Mouse (Mus musculus) R1 (cell line): ENCODE measurements around the gene Noxa1.

Source experiments
- DNase-seq: peaks from one replicate; pipeline ENCODE4 v3.0.0-alpha.2; 2018; ENCODE audit warnings: low read depth, low spot score

The Noxa1 gene

DNA sequence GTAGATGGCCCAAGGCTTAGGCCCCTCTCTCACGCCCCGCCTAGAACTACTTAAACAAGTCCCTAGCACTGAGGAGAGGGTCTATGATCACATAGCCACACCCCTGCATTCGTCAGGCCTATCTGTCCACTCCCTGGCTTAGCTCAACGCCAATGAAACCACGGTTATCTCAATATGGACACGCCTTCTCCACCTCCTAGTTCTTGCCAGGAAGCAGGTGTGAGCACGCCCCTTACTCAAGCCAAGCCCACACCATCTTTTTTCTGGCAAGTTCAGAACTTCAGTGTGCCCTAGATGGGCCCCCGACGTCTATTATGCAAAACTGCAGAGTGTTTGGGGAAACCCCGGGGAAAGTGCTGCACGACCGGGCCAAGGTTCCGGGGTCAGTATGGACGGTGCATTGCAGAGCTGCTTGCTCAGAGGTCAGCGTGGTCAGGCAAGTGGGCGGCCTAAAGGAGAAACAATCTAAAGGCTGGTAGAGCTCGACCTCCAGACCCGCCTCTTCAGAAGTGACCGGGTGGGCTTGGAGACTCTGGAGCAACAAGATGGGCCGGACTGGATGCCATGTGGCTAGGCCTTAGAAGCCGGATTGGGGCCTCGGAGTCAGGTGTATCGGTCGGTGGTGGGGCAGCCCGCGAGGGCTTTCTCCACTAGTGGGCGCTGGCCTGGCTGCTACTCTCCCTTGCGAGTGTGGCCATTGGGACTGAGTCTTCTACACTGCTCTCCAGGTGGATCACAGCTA lies at the start of gene Noxa1:
Gene Noxa1 (minus strand): TSS at position 41 of the 742 bp plus-strand sequence.
- DNase-seq = peak; percentile 89

DNA sequence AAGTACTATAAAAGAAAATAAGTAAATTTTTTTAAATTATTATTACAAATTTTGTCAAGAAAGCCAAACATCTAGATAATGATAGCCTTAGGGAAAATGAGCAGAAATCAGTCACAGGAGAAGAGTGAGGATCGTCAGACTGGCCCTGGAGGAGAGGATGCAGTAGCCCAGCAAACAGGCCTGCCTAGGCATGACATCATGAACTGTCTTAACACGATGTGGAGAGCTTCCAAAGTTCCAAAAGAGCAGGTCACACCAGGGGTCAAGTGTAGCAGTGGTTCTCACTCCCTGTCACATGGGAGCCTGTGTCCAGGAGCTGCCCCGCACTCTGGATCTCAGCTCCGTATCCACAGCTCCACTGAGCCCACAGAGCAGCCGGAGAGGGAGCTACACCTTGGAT lies 47.0 kb upstream of the Noxa1 start:
- no peak for DNase-seq

DNA sequence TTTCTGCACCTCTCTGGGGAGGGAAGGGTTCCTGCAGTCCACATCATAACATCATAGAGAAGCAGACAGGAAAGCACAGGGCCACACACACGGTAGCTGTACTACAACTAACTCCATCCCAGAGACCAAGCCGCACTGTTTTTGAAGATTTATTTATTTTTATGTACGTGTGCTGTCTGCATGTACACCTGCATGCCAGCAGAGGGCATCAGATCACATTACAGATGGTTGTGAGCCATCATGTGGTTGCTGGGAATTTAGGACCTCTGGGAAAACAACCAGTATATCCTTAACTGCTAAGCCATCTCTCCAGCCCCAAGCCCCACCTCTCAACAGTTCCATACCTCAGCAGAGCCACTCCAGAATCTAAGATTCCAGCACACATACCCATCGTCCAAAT lies 46.2 kb upstream of the Noxa1 start:
- peak; percentile 75 for DNase-seq

DNA sequence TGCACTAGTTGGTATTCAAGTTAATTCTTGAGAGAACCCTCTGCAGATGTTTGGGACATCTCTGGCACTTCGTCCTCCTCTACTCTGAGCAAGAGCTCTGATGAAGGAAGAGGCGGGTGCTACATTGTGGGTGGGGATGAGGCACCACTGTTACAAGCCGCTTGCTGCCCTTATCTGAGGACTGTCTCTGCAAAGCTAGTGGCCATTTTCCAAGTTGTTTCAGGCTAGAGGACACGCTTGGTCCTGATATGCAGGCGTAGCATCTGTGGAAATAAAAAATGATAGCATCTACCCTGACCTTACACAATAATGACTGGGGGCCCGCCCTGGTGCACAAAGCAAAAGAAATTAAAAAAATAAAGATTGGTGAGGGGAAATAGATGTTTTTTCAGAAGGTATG lies 42.9 kb upstream of the Noxa1 start:
- DNase-seq = no peak

DNA sequence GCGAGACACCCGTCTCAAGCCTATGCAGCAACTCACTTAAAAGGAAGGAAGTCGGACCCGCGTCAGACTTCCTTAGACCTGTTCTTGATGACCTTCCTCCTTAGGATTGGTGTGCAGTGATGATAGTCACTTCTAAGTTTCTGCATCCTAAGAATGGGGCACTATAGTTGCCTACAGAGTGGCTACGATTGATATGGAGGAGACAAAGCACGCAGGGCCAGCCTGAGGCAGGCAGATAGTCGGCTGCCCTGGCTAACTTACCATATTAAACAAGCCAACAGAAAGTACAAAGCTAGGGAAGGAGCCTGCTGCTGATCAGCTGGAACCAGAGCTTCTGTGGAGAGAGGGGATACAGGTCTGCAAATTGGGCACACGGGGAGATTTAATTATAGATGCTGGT lies 36.7 kb upstream of the Noxa1 start:
- no peak for DNase-seq

DNA sequence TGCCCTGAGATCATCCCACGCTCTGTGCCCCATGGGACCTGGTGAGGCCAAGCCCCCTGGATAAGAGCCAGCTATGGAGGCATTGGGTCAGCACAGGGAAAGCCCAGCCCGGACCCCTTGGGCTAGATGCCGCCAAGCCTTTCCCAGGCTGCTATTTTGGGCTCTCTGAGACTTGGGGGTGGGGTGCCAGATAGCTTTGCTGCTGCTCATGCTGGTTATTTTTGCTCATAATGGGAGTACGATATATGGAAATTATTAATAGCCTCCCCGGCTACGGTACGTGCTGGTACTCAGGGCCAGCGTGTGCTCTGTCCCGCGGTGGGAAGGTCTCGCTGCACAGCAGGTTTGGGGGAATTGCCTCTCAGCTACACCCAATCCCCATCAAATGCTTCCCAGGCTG lies 33.1 kb upstream of the Noxa1 start:
- DNase-seq = no peak

DNA sequence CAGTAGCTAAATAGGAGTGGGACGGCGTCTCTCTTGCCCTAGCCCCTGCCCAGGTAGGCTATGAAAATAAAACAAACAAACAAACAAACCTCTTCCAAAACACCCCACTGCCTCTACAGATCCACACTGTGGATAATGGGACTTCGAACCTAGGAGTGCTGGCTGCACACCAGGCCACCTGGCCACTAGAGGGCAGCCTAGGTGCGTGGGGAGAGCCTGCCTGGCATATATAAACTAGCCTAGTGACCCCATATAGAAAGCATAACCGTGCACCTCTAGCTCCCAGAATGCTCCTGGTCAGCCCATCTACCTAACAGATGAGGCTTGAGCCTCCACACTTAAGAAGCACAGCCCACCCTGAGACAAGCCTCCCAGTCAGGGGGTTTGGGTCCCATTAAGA lies 32.3 kb upstream of the Noxa1 start:
- DNase-seq = peak; percentile 49

DNA sequence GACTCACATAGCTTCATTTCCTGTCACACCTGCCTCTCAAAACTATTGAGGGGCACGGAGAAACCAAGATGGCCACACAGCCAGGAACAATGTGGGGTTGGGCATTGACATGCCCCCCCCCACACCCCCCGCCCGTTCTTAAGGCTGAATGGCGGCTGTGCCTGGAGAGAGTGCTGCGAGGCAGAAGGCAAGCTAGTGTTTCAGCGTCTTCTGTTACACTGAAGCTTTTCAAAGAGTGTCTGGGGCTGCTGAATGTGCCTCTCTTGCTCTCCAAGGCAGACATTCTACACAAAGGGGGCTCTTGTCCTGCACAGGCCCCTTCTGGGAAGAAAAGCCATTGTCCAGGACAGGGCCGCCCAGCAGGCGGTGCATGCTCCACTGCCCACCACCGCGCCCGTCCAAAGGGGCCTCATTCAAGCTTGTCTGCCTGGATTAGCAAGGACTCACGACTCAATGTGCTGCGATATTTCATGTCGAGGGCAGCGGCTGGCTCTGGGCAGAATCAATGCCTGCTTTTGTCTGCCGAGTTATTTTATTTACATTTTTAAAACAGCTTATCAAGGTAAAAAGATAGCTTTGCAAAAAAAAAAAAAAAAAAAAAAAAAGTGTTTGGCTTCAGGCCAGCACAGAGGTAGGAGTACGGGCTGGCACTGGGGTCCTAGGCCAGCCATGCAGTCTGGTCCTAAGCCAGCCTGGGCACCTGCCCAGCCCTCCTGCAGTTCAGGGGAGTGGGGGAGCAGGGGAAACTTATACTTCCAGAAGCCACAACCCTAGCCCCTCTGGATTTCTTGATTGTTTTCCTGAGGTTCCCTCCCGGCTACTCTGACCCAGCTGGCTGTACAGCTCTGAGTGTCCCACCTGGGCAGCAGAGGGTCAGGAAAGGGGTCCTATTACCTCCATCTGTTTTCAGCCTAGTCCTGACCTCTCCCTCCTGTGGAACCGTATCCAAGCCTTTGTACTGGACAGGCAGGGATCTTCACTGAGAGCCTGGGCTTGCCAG lies 31.4 kb upstream of the Noxa1 start:
- no peak for DNase-seq

DNA sequence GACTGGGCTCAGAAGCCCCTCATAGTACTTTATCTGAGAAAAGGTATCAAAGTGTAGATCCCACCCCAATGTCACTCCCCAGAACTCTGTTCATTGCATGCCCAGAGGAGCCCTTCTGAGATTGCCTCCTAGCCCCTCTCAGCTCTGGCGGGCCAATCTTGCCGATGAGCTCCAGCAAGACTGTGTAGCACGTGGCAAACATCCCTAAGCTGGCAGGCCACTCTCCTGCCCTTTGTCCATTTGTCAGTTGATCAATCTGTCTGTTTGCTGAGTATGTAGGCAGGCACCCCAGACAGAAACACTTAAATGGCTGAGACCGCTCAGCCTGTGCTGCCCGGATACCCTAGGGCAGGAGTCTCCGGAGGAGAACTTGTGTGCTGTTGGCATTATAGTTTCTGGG lies 30.2 kb upstream of the Noxa1 start:
- no peak for DNase-seq

DNA sequence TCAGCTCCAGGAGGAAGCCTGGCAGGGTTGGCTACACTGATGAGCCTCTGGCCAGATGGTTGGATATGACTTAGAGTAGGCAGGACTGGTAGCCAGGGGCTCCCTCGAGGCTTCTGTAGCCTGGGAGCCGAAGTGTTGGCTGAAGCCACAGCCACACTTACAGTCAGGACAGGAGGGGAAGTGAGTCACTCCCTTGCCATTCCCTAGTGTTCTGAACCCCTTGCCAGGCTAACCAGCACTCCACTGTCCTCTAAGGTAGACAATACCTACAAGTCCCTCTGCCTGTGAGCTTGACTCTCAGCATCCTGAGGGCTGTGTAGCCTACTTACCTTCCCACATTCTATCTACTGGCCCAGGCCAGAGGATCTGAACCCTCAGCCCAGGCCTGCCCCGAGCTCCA lies 29.5 kb upstream of the Noxa1 start:
- DNase-seq = no peak

DNA sequence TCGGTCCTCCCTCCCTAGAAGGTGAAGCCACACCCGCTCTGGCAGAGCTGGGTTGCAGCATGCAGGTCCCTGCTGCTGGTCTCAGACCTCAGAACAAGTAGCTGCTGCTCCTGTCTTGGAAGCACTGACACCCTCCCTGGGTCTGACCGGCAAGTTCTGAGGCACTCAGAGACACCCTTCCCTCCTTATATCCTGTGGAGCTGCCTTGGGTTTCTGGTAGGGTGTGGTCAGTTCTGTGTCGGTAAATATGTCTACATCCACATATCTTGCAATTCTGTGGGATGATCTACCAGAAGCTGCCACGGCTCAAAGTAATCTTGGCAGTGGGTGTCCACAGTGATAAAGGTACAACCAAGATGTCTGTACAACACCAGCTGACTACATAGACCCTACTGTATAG lies 28.6 kb upstream of the Noxa1 start:
- no peak for DNase-seq

DNA sequence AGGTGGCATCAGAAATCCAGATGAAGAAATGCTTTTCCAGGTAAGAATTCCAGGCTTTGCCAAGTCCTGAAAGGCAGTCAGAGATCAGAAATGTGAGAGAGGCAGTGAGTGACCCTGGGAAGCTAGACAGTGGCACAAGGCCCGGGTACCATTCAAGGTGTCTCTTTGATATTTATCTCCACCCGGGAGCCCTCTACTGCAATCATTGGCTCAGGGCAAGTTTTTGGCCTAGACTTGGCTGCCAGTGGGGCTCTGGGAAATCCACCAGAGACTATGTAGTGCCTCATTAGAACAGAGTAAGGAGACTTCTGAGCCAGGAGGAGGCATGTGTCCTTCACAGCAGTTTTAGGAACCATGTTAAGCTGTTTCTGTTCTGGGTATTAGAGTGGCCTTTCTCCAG lies 27.7 kb upstream of the Noxa1 start:
- no peak for DNase-seq

DNA sequence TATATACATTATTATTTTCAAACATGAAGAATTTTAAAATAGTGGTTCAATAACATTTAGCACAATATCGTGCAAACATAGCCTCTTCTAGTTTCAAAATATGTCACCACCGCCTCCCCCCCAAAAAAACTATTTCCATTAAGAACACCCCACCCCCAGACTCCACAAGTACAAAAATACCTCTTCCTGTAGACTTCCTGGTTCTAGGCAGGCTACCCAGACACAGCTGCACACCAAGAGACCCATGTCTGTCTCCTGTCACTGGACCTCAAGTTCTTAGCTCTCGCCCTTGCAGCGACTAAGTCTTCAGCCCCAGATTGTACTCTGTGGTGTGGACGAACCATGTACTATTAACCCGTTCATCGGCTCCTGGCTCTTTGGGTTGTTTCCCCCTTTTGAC lies 26.0 kb upstream of the Noxa1 start:
- DNase-seq = no peak

DNA sequence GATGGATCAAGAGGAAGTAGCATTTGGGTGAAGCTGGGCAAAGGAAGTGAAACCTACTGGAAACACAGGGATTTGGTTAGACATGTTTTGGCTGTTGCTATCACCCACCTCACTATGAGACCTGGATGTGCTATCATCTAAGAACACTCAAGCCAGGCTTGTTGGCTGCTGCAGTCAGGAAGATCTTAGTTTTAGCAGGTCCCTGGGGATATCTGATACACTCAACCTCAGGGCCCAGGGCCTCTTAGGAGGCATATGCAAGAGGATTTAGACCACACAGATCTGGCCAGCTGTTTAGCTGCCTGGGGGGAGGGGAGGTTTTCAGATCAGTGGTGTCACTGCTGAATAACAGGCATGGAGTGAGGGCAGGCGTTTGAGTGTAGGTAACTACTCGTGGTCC lies 20.5 kb upstream of the Noxa1 start:
- no peak for DNase-seq

DNA sequence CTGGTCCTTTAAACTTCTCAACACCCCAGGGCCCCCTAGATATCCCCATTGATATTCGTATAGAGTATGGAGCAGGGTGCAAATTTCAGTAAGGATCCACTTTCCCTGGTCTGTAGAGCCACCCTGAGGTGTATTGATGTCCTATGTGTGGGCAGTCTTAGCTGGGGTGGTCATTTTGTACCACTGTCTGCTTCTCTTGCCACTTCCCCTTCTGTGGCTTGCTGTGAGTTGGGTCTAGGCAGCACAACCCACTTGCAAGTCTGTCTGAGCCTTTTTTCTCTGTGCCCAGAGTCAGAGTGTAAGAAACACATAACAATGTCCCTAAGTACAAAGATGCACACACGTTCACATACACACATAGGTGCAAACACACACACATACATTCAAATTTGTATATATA lies 19.4 kb upstream of the Noxa1 start:
- DNase-seq = no peak

DNA sequence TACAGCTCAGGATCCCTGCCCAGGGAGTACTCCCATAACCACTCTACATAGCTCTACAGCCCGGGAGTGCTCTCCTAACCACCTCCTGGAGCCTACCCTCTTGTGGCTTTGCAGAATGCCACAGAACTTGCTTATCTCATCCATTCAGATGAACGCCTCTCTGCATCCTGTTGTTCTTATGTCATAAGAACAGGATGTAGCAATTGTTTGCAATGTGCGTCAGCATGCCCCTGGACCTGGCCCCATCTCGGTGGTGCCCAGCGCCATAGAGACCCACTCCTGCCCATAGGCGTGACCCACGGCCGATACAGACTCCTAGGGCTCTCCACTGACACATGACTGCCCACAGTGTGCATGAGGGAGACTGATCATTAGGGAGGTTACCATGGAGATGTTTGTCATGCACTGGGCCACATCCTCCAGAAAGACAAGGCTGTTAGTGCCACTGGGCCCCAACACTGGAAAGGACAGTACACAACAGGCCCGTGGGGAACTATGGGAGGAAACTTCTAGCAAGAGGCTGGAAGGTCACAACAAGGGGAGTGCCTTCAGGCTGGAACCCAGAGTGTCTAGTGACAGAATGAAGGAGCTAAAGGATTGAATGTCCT lies 16.3 kb upstream of the Noxa1 start:
- no peak for DNase-seq

DNA sequence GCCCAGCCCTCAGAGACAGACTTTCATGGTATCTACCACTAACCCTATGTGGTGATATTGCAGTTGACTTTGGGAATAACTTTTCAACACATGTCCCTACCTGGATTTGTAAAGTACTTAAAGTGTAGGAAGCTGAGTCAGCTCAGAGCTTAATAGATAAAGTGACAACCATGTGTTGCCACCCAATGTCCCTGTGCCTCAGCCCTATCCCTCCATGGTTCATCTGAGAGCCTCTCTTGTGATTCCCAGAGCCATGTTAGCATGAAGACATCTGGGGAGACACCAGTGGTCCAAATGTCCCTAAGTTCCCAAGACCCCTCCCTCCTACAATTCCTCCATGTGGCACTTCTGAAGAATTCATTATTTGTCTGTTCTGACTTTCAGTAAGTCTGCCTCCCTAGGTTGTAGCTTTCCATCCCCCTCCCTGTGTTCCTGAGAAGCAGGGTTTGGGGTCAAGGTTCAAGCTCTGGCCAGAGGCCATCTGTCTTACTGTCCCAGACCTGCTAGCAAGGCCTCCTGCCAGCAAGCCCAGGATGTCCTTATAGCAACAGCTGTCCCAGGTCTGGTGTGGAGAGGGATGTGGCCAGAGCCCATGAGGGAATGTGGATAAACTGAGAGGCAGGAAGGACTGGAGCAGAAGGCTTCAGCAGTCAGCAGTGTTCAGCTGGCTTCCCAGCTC lies 15.7 kb upstream of the Noxa1 start:
- DNase-seq = no peak

DNA sequence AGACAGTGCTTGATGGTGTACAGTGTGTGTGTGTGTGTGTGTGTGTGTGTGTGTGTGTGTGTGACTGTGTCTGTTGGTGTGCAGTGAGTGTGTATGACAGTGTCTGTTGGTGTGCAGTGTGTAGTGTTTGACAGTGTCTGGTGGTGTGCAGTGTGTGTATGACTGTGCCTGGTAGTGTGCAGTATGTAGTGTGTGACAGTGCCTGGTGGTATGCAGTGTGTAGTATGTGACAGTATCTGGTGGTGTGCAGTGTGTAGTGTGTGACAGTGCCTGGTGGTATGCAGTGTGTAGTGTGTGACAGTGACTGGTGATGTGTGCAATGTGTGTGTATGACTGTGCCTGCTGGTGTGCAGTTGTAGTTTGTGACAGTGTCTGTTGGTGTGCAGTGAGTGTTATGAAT lies 14.5 kb upstream of the Noxa1 start:
- DNase-seq = no peak

DNA sequence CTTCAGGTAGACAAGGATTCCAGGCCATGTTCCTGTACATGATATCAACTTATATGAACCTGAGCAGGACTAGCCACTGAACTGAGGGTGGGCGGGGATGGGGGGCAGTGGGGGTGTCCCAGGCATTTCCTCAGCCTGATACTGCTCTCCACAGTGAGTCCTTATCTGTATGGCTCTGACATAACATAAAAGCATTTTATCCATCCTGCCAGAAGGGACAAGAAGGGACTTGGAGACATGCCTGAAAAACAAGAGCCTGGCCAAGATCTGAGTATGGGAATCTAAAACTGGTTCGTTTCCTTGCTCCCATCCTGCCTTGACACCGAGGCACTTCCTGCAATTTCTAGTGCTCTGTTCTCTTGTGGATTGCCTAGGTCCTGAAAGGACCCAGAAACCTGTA lies 11.1 kb upstream of the Noxa1 start:
- DNase-seq = no peak

DNA sequence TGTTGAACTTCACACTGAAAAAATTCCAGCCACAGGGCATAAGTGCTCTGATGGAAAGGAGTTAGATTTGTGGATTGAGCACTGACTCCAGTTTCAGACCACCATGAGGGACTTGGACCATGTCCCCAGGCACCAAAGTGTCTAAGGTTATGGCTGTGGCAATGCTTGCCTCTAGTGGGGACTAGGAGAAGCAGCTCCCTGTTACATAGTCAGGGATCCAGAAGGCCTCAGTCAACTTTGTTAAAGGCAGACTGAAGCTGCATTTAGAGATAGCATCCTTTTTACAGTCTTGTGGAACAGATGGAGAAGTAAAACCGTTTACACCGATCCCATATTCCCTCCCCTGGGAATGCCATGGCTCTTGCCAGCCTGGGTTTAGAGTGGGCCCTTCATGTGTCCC lies 9.2 kb upstream of the Noxa1 start:
- no peak for DNase-seq

DNA sequence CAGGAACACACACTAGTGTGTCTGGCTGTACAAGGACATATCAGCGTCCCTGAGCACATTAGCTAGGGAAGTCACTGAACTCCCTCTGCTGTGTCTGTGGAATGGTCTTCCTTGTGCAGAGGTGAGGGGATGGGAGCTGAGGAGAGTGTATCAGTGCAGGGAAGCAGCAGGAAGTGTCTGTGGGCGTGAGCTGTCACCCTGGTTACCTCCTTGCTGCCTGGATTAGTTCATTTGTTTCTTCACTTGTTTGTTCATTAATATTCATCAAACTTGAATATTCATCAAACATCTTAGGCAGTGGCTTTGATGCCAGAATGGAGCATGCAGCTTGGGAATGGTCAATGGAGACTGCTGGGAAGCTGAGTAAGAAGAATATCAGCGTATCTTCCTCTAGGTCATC lies 4.8 kb upstream of the Noxa1 start:
- DNase-seq = no peak

DNA sequence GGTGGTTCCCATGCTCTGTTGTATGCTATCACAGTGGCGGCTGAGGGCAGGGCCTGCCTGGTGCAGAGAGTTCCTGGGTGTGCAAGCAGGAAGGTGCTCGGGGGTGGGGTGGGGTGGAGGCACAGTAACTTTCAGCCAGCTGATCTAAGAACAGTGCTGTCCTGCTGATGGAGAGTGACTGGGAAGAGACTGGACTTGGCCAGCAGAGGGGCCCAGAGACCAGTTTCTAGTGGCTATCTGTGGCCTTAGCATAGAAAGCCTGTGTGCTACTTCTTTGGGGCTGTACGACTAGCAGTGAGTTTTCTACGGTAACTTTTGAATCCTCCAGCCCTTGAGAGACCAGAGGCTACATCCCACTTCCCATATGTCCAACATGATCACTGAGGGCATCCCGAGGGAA lies 4.0 kb upstream of the Noxa1 start:
- DNase-seq = no peak
